Mouse (Mus musculus) layer of hippocampus, adult 9-10 months (tissue): ENCODE results near the gene Cldn7.
"Not testable (repeated sequence)": the region's sequence is repeated elsewhere in the genome, so short reads cannot be mapped to it uniquely, and the experiment has no call there.

Experiments used
- DNase-seq: peaks from one replicate; pipeline ENCODE4 v3.0.0; 2022; ENCODE audit warnings: low spot score

The Cldn7 gene

GRCm38 (mm10) chr11:70014880-70015558, 50.4 kb downstream of the Cldn7 start, which contains the start of gene Acadvl:
Acadvl (minus strand) TSS chr11:70015411.
- DNase-seq, result no peak

- DNase-seq, result no peak
These were observed 51.1 kb downstream of the Cldn7 start for GRCm38 (mm10) chr11:70015677-70016076.

- not testable (repeated sequence) for DNase-seq
These were observed 51.6 kb downstream of the Cldn7 start for GRCm38 (mm10) chr11:70016177-70016576.

GRCm38 (mm10) chr11:70016669-70017068, 52.1 kb downstream of the Cldn7 start, which contains the start of gene Dlg4:
Dlg4 (plus strand) TSS chr11:70016942.
- DNase-seq, result no peak

- DNase-seq, result no peak
These were observed 52.7 kb downstream of the Cldn7 start for GRCm38 (mm10) chr11:70017199-70017767.
